Mouse (Mus musculus): Measurements from ENCODE around the gene Radil.

DNA sequence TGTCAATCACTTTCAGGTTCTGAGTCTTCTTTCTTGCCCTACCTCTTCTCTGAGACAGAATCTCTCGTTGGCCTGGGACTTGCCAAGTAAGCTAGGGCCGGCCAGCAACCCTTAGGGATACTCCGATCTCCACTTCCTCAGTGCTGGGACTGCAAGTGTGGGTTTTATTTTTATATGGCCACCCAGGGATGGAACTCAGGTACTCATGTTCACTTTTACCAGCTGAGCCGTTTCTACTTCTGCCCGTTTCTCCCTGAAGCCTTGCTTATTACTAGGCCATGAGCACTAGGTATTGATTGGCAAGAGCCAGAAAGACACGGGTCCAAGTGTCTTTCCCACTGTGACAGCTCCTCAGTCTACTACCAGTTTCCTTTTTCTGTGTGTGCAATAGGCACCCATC, 87.9 kb downstream of the Radil start:
- TF ChIP-seq CTCF (IDR thresholded peaks at IDR 0.05; ENCODE audit: low read depth, low read length) (no peak), EP300 (IDR thresholded peaks at IDR 0.05; ENCODE audit: insufficient read depth, low read depth, low read length) (no peak), POLR2A (IDR thresholded peaks at IDR 0.05; ENCODE audit: insufficient read depth, low read length) (no peak)
